Mouse (Mus musculus): ENCODE results near the gene 2210017I01Rik. TPM values are rescaled to one million over a fixed set of nuclear protein-coding genes. Genes with fewer than 3 reads are reported as not detected.

2210017I01Rik gene
- polyA plus RNA-seq, 2 experiments = not detected

GRCm38 (mm10) chr3:92572514-92573155 is 34.7 kb downstream of the 2210017I01Rik start:
- H3K4me1 ChIP-seq (replicated peaks; ENCODE audit: control insufficient read depth in 2 of 2, insufficient read depth in 2 of 2, low read length in 1 of 2) = no peaks in the 10 kb centered on the region
- TF ChIP-seq CTCF (IDR thresholded peaks at IDR 0.05; ENCODE audit: low read depth) = no peak
- no peak for TF ChIP-seq EP300 (IDR thresholded peaks at IDR 0.05; ENCODE audit: low read depth)
- no peak overlapping the region for H3K27ac ChIP-seq
- H3K36me3 ChIP-seq (replicated peaks; ENCODE audit: control insufficient read depth, insufficient read depth, low read depth) = no peaks in the 10 kb centered on the region
- no peaks in the 10 kb centered on the region for H3K9me3 ChIP-seq (ENCODE audit: control insufficient read depth, low read length)
- no peak overlapping the region for H3K9ac ChIP-seq (replicated peaks)
- 22% methylated on average over 2 of the region's 2 CpGs for WGBS (ENCODE audit: insufficient replicate concordance)
- H3K27me3 ChIP-seq (ENCODE audit: control insufficient read depth, insufficient read depth, low read length) = no peaks in the 10 kb centered on the region
- DNase-seq (ENCODE audit: low read depth in 3 of 3, low spot score in 3 of 3) (no peak), ATAC-seq (ENCODE audit: insufficient read depth) (no peak)
- no peak overlapping the region for H3K4me2 ChIP-seq (ENCODE audit: low read depth)
- H3K4me3 ChIP-seq (ENCODE audit: insufficient read depth in 1 of 2, low read depth in 2 of 2, low read length in 2 of 2) = no peak overlapping the region

GRCm38 (mm10) chr3:92568752-92569151 is 38.5 kb downstream of the 2210017I01Rik start:
- 77% methylated on average over 2 of the region's 2 CpGs for WGBS (ENCODE audit: insufficient replicate concordance)
- H3K9me3 ChIP-seq (ENCODE audit: control insufficient read depth, low read length) = no peaks in the 10 kb centered on the region
- no peak overlapping the region for H3K4me3 ChIP-seq (ENCODE audit: insufficient read depth in 1 of 2, low read depth in 2 of 2, low read length in 2 of 2)
- H3K27ac ChIP-seq = no peak overlapping the region
- ATAC-seq (ENCODE audit: insufficient read depth) = no peak
- no peaks in the 10 kb centered on the region for H3K36me3 ChIP-seq (replicated peaks; ENCODE audit: control insufficient read depth, insufficient read depth, low read depth)
- H3K4me2 ChIP-seq (ENCODE audit: low read depth) = no peak overlapping the region
- H3K4me1 ChIP-seq (replicated peaks; ENCODE audit: control insufficient read depth in 2 of 2, insufficient read depth in 2 of 2, low read length in 1 of 2) = no peaks in the 10 kb centered on the region
- DNase-seq (ENCODE audit: low read depth in 3 of 3, low spot score in 3 of 3) = no peak
- H3K27me3 ChIP-seq (ENCODE audit: control insufficient read depth, insufficient read depth, low read length) = no peaks in the 10 kb centered on the region
- TF ChIP-seq EP300 (IDR thresholded peaks at IDR 0.05; ENCODE audit: low read depth) (no peak), CTCF (IDR thresholded peaks at IDR 0.05; ENCODE audit: low read depth) (no peak)
- no peak overlapping the region for H3K9ac ChIP-seq (replicated peaks)

GRCm38 (mm10) chr3:92565418-92565817 is 41.9 kb downstream of the 2210017I01Rik start:
- no peaks in the 10 kb centered on the region for H3K27me3 ChIP-seq (ENCODE audit: control insufficient read depth, insufficient read depth, low read length)
- H3K9ac ChIP-seq (replicated peaks) = no peak overlapping the region
- TF ChIP-seq EP300 (IDR thresholded peaks at IDR 0.05; ENCODE audit: low read depth) (no peak), CTCF (IDR thresholded peaks at IDR 0.05; ENCODE audit: low read depth) (no peak)
- no peak for DNase-seq (ENCODE audit: low read depth in 3 of 3, low spot score in 3 of 3)
- no peaks in the 10 kb centered on the region for H3K9me3 ChIP-seq (ENCODE audit: control insufficient read depth, low read length)
- no peak overlapping the region for H3K27ac ChIP-seq
- no peaks in the 10 kb centered on the region for H3K4me1 ChIP-seq (replicated peaks; ENCODE audit: control insufficient read depth in 2 of 2, insufficient read depth in 2 of 2, low read length in 1 of 2)
- no peak overlapping the region for H3K4me3 ChIP-seq (ENCODE audit: insufficient read depth in 1 of 2, low read depth in 2 of 2, low read length in 2 of 2)
- no peak for ATAC-seq (ENCODE audit: insufficient read depth)
- no peak overlapping the region for H3K4me2 ChIP-seq (ENCODE audit: low read depth)
- no peaks in the 10 kb centered on the region for H3K36me3 ChIP-seq (replicated peaks; ENCODE audit: control insufficient read depth, insufficient read depth, low read depth)

Other genes with a start within 250 kb of the 2210017I01Rik start
- gene Sprr2f, start 242.3 kb downstream of the 2210017I01Rik start, polyA plus RNA-seq (2012; rRNA removed) = not detected in 2 replicates
- gene Sprr2f, start 242.3 kb downstream of the 2210017I01Rik start, polyA plus RNA-seq (2014; fragmentation: Nextera tagmentation; extraction: Ambion mirVana) = not detected in 2 replicates
- gene Sprr2h, start 221.8 kb downstream of the 2210017I01Rik start, polyA plus RNA-seq (2012; rRNA removed) = not detected in 2 replicates
- not detected in 2 replicates for gene Sprr2h, start 221.8 kb downstream of the 2210017I01Rik start, polyA plus RNA-seq (2014; fragmentation: Nextera tagmentation; extraction: Ambion mirVana)
- not detected in 2 replicates for gene Sprr2i, start 199.5 kb downstream of the 2210017I01Rik start, polyA plus RNA-seq (2012; rRNA removed)
- gene Sprr2i, start 199.5 kb downstream of the 2210017I01Rik start, polyA plus RNA-seq (2014; fragmentation: Nextera tagmentation; extraction: Ambion mirVana) = not detected in 2 replicates
- not detected in 2 replicates for gene Sprr2j-ps, start 189.4 kb downstream of the 2210017I01Rik start, polyA plus RNA-seq (2012; rRNA removed)
- gene Sprr2j-ps, start 189.4 kb downstream of the 2210017I01Rik start, polyA plus RNA-seq (2014; fragmentation: Nextera tagmentation; extraction: Ambion mirVana) = not detected in 2 replicates
- 2.7 and 3.8 TPM in 2 replicates for gene Gm9774, start 178.1 kb downstream of the 2210017I01Rik start, polyA plus RNA-seq (2012; rRNA removed)
- 5.1 and 5.6 TPM in 2 replicates for gene Gm9774, start 178.1 kb downstream of the 2210017I01Rik start, polyA plus RNA-seq (2014; fragmentation: Nextera tagmentation; extraction: Ambion mirVana)
- not detected in 2 replicates for gene Sprr2k, start 174.9 kb downstream of the 2210017I01Rik start, polyA plus RNA-seq (2012; rRNA removed)
- gene Sprr2k, start 174.9 kb downstream of the 2210017I01Rik start, polyA plus RNA-seq (2014; fragmentation: Nextera tagmentation; extraction: Ambion mirVana) = not detected in 2 replicates
- gene Sprr1b, start 168.7 kb downstream of the 2210017I01Rik start, polyA plus RNA-seq (2012; rRNA removed) = not detected in 2 replicates
- not detected in 2 replicates for gene Sprr1b, start 168.7 kb downstream of the 2210017I01Rik start, polyA plus RNA-seq (2014; fragmentation: Nextera tagmentation; extraction: Ambion mirVana)
- gene Sprr3, start 148.8 kb downstream of the 2210017I01Rik start, polyA plus RNA-seq (2012; rRNA removed) = not detected in 2 replicates
- gene Sprr3, start 148.8 kb downstream of the 2210017I01Rik start, polyA plus RNA-seq (2014; fragmentation: Nextera tagmentation; extraction: Ambion mirVana) = not detected in 2 replicates
- not detected in 2 replicates for gene Sprr1a, start 121.6 kb downstream of the 2210017I01Rik start, polyA plus RNA-seq (2012; rRNA removed)
- gene Sprr1a, start 121.6 kb downstream of the 2210017I01Rik start, polyA plus RNA-seq (2014; fragmentation: Nextera tagmentation; extraction: Ambion mirVana) = not detected in 2 replicates
- gene Sprr4, start 107.0 kb downstream of the 2210017I01Rik start, polyA plus RNA-seq (2012; rRNA removed) = not detected in 2 replicates
- gene Sprr4, start 107.0 kb downstream of the 2210017I01Rik start, polyA plus RNA-seq (2014; fragmentation: Nextera tagmentation; extraction: Ambion mirVana) = not detected in 2 replicates
- gene 2310046K23Rik, start 73.0 kb downstream of the 2210017I01Rik start, polyA plus RNA-seq (2012; rRNA removed) = not detected in 2 replicates
- not detected in 2 replicates for gene 2310046K23Rik, start 73.0 kb downstream of the 2210017I01Rik start, polyA plus RNA-seq (2014; fragmentation: Nextera tagmentation; extraction: Ambion mirVana)
- 0.02 and 0.03 TPM in 2 replicates for gene Ivl, start 33.8 kb downstream of the 2210017I01Rik start, polyA plus RNA-seq (2012; rRNA removed)
- not detected in 2 replicates for gene Ivl, start 33.8 kb downstream of the 2210017I01Rik start, polyA plus RNA-seq (2014; fragmentation: Nextera tagmentation; extraction: Ambion mirVana)
- gene Smcp, start 18.5 kb downstream of the 2210017I01Rik start, polyA plus RNA-seq (2012; rRNA removed) = 0.22 TPM in 1 of 2 replicates, not detected in the other
- gene Smcp, start 18.5 kb downstream of the 2210017I01Rik start, polyA plus RNA-seq (2014; fragmentation: Nextera tagmentation; extraction: Ambion mirVana) = not detected in 2 replicates
- not detected in 2 replicates for gene Lce6a, start 14.2 kb upstream of the 2210017I01Rik start, polyA plus RNA-seq (2012; rRNA removed)
- not detected in 2 replicates for gene Lce6a, start 14.2 kb upstream of the 2210017I01Rik start, polyA plus RNA-seq (2014; fragmentation: Nextera tagmentation; extraction: Ambion mirVana)
- gene Lce1a1, start 40.8 kb upstream of the 2210017I01Rik start, polyA plus RNA-seq (2012; rRNA removed) = not detected in 2 replicates
- gene Lce1a1, start 40.8 kb upstream of the 2210017I01Rik start, polyA plus RNA-seq (2014; fragmentation: Nextera tagmentation; extraction: Ambion mirVana) = not detected in 2 replicates
- gene Lce1b, start 49.4 kb upstream of the 2210017I01Rik start, polyA plus RNA-seq (2012; rRNA removed) = not detected in 2 replicates
- not detected in 2 replicates for gene Lce1b, start 49.4 kb upstream of the 2210017I01Rik start, polyA plus RNA-seq (2014; fragmentation: Nextera tagmentation; extraction: Ambion mirVana)
- not detected in 2 replicates for gene Lce1a2, start 62.8 kb upstream of the 2210017I01Rik start, polyA plus RNA-seq (2012; rRNA removed)
- gene Lce1a2, start 62.8 kb upstream of the 2210017I01Rik start, polyA plus RNA-seq (2014; fragmentation: Nextera tagmentation; extraction: Ambion mirVana) = not detected in 2 replicates
- gene Lce1c, start 71.8 kb upstream of the 2210017I01Rik start, polyA plus RNA-seq (2012; rRNA removed) = not detected in 2 replicates
- gene Lce1c, start 71.8 kb upstream of the 2210017I01Rik start, polyA plus RNA-seq (2014; fragmentation: Nextera tagmentation; extraction: Ambion mirVana) = not detected in 2 replicates
- gene Lce1d, start 79.7 kb upstream of the 2210017I01Rik start, polyA plus RNA-seq (2012; rRNA removed) = not detected in 2 replicates
- not detected in 2 replicates for gene Lce1d, start 79.7 kb upstream of the 2210017I01Rik start, polyA plus RNA-seq (2014; fragmentation: Nextera tagmentation; extraction: Ambion mirVana)
- not detected in 2 replicates for gene Lce1e, start 101.6 kb upstream of the 2210017I01Rik start, polyA plus RNA-seq (2012; rRNA removed)
- gene Lce1e, start 101.6 kb upstream of the 2210017I01Rik start, polyA plus RNA-seq (2014; fragmentation: Nextera tagmentation; extraction: Ambion mirVana) = not detected in 2 replicates
- not detected in 2 replicates for gene Lce1f, start 112.9 kb upstream of the 2210017I01Rik start, polyA plus RNA-seq (2012; rRNA removed)
- gene Lce1f, start 112.9 kb upstream of the 2210017I01Rik start, polyA plus RNA-seq (2014; fragmentation: Nextera tagmentation; extraction: Ambion mirVana) = not detected in 2 replicates
- gene Gm38119, start 131.6 kb upstream of the 2210017I01Rik start, polyA plus RNA-seq (2012; rRNA removed) = not detected in 2 replicates
- gene Gm38119, start 131.6 kb upstream of the 2210017I01Rik start, polyA plus RNA-seq (2014; fragmentation: Nextera tagmentation; extraction: Ambion mirVana) = not detected in 2 replicates
- gene Lce1g, start 144.8 kb upstream of the 2210017I01Rik start, polyA plus RNA-seq (2012; rRNA removed) = not detected in 2 replicates
- gene Lce1g, start 144.8 kb upstream of the 2210017I01Rik start, polyA plus RNA-seq (2014; fragmentation: Nextera tagmentation; extraction: Ambion mirVana) = not detected in 2 replicates
- gene Lce1h, start 157.6 kb upstream of the 2210017I01Rik start, polyA plus RNA-seq (2012; rRNA removed) = not detected in 2 replicates
- not detected in 2 replicates for gene Lce1h, start 157.6 kb upstream of the 2210017I01Rik start, polyA plus RNA-seq (2014; fragmentation: Nextera tagmentation; extraction: Ambion mirVana)
- gene Lce1i, start 171.4 kb upstream of the 2210017I01Rik start, polyA plus RNA-seq (2012; rRNA removed) = not detected in 2 replicates
- not detected in 2 replicates for gene Lce1i, start 171.4 kb upstream of the 2210017I01Rik start, polyA plus RNA-seq (2014; fragmentation: Nextera tagmentation; extraction: Ambion mirVana)
- gene Lce1j, start 183.0 kb upstream of the 2210017I01Rik start, polyA plus RNA-seq (2012; rRNA removed) = not detected in 2 replicates
- gene Lce1j, start 183.0 kb upstream of the 2210017I01Rik start, polyA plus RNA-seq (2014; fragmentation: Nextera tagmentation; extraction: Ambion mirVana) = not detected in 2 replicates
- gene Lce1k, start 200.4 kb upstream of the 2210017I01Rik start, polyA plus RNA-seq (2012; rRNA removed) = not detected in 2 replicates
- not detected in 2 replicates for gene Lce1k, start 200.4 kb upstream of the 2210017I01Rik start, polyA plus RNA-seq (2014; fragmentation: Nextera tagmentation; extraction: Ambion mirVana)
- gene Kprp, start 219.8 kb upstream of the 2210017I01Rik start, polyA plus RNA-seq (2012; rRNA removed) = not detected in 2 replicates
- not detected in 2 replicates for gene Kprp, start 219.8 kb upstream of the 2210017I01Rik start, polyA plus RNA-seq (2014; fragmentation: Nextera tagmentation; extraction: Ambion mirVana)
- not detected in 2 replicates for gene Lce1l, start 243.8 kb upstream of the 2210017I01Rik start, polyA plus RNA-seq (2012; rRNA removed)
- not detected in 2 replicates for gene Lce1l, start 243.8 kb upstream of the 2210017I01Rik start, polyA plus RNA-seq (2014; fragmentation: Nextera tagmentation; extraction: Ambion mirVana)

Data from liver, embryonic 14.5 days (tissue).